Mouse (Mus musculus) CH12F3 (cell line): Measurements from ENCODE around the gene Tcaim.
"Not testable (repeated sequence)": the region's sequence is repeated elsewhere in the genome, so short reads cannot be mapped to it uniquely, and the experiment has no call there.

ENCODE experiments used
- in situ Hi-C: fragments of 300-500 bp; cut with MboI; formaldehyde crosslinking; loops from 2 replicates; pipeline ENCODE4 v1.14.3; 2020; ENCODE audit warnings: low sequenced_read_pairs

The Tcaim gene

DNA sequence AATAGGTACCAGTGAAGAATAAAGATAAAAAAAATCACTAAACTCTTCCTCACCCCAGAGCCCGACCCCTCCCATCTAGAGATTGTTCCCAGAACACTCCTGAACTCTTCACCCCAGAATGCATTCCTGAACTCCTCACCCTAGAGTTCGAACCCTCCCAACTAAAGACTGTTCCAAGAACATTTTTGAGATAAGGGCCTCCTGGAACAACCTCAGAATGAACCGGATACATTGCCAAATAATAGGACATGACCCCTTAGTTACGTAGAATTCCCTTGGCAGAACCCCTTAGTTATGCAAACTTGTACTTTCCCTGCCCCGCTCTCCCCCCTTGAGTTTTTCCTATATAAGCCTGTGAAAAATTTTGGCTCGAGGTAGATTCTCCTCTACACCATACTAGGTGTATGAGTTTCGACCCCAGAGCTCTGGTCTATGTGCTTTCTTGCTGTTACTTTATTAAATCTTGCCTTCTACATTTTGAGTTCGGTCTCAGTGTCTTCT, 42.5 kb downstream of the Tcaim start:
- in situ Hi-C loops = not testable (repeated sequence)

DNA sequence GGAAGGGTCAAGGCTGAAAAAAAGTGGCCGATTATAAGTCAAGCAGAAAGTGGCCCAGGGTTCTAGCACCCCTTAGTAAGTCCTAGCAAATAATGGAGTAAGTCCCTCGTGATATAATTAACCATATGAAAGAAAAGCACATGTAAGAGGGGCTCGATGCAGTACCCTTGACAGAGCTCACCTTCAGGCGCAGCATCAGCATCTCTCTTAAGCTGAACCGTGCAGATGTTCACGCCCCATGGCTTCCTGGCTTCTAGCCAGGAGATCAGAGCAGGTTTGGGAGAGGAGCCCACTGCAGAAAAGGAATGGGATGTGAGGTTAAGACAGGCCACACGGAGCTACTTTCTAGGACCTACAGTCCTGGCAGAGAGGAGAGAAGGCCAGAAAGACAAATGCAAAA, 49.2 kb downstream of the Tcaim start:
- in situ Hi-C loops = no loop called here

DNA sequence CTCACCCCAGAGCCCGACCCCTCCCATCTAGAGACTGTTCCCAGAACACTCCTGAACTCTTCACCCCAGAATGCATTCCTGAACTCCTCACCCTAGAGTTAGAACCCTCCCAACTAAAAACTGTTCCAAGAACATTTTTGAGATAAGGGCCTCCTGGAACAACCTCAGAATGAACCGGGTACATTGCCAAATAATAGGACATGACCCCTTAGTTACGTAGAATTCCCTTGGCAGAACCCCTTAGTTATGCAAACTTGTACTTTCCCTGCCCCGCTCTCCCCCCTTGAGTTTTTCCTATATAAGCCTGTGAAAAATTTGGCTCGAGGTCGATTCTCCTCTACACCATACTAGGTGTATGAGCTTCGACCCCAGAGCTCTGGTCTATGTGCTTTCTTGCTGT, 49.8 kb downstream of the Tcaim start:
- in situ Hi-C loops = not testable (repeated sequence)

DNA sequence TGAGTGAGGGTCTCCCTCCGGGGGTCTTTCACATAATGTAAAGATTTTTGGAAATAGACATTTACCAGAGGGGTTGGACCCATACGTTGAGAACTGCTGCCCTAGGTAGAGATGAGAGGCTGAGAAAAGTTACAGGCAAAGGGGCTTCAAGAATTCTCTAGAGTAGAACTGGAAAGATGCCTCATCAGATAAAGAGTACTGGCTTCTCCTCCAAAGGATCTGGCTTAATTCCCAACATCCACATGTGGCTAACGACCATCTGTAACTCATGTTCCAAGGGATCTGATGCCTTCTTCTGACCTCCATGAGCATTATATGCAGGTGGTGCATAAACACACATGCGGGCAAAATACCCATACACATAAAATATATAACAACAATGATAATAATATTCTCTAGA, 50.3 kb downstream of the Tcaim start:
- in situ Hi-C loops = no loop called here

DNA sequence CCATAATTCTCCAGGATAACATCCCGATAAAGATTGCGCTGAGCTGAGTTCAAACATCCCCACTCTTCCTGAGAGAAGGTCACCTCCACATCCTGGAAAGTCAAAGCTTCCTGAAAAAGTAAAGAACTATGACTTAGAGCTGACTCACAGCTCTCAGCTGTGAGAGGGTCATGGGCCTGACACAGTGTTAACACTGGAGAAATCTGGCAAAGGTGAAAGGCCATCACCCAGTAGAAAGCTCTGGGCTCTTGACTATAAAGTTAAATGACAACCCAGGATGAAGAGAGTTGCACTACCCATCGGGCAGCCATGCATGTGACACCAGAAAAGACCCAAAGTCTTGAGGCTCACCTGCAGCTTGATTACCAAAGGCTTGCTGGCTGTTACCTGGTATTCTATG, 51.4 kb downstream of the Tcaim start:
- in situ Hi-C loops = no loop called here

DNA sequence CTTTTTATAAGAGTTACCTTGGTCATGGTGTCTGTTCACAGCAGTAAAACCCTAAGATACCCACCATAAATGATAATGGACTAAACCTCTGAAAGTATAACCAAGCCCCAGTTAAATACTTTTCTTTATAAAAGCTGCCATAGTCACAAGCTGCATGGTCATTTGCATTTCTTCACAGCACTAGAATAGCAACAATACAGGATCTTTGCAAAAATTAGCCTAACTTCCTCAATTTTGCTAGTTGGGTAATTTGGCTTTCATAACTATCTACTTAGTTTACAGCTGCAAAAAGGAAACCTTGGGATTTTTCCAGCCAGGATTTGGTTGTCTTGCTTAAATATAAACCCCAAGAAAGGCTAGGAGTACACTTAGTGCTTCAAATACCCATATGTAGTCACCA, 55.4 kb downstream of the Tcaim start:
- in situ Hi-C loops = no loop called here

DNA sequence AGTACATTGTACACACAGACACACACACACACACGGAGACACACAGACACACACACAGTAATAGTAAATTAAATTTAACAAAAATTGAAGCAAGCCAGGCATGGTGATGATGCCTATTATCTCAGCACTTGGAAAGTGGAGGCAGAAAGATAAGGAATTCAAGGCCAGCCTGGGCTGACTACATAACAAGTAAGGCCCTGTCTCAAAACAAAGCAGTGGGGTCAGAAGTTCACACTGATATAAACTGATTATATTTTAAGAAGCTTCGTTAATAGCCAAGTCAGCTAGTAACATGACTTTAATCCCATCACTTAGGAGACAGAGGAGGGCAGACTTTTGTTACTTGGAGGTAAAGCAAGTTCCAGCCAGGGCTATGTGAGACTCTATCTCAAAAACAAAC, 58.4 kb downstream of the Tcaim start:
- in situ Hi-C loops = no loop called here

DNA sequence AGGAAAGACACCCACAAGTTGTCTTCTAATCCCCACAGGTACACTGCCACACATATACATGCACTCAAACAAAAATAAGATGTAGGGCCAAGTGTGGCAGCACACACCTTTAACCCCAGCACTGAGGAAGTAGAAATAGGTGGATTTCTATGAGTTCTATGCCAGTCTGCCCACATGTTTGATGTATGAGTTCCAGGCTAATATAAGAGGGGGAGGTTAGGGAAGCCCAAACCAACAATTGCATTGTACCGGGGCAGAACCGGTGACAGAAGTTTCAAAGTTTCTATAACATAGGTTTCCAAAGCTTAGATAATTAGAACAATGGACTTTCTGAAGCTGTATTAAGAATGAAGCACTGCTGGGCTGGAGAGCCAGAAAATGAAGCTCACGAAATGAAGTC, 59.5 kb downstream of the Tcaim start:
- in situ Hi-C loops = no loop called here

DNA sequence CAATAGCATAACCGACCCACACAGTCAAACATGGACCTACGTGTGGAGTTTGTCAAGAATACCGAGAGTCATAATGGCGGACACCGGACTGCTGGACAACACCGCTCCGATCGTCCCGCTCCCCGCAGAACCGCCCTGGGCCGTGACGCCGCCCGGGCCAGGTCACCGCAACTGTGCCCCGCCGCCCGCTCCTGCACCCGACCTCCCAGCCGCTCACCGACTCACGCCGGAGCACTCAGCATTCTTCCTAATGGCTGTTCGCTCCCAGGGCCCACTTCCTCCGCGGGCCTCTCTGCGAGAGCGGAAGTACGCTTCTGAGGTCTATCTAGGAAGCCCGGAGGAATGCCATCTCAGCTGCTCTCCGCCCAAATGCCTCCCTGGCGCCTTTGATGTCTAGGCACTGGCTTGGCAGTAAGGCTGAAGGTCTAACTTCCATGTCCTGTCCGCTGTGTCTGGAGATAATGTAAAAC, 60.4 kb downstream of the Tcaim start, which contains the start of gene Zfp445:
TSS of gene Zfp445 (minus strand) at position 310 of the 470 bp plus-strand sequence.
- in situ Hi-C loops = no loop called here

DNA sequence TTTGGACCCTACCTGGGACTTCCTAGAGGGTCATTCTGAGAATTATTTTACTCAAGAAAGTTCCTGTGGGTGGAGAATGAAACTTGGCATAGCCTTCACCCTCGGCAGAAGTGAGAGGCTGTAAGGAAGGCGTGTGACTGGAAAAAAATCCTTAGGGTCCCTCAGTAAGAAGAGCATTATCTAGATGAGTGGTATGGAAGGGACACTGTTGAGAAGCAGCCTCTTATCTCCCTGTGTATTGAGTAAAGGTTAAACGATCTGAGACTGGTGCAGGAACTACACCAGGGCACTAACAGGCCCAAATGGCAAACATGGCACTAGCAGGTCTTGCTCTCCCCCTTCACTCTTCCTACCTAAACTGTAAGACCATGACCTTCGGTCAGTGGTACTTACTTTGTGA, 60.9 kb downstream of the Tcaim start:
- in situ Hi-C loops = no loop called here

DNA sequence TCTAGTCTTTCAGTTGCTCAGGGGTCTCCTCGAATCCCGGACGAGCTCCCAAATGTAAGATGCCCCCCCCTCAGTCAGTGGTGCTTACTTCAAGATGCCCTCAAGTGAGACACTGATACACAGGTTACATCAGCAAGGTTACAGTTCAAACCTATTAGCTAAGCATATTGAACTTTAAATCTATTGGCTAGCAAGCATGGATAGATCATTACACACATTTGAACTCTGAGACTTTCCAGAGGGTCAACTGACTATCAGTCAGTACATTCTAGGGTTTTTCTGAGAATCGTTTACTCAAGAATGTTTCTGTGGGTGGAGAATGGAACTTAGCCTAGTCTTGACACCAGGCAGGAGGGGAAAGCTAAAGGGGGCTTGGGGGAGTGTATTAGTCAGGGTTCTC, 67.3 kb downstream of the Tcaim start:
- in situ Hi-C loops = no loop called here

DNA sequence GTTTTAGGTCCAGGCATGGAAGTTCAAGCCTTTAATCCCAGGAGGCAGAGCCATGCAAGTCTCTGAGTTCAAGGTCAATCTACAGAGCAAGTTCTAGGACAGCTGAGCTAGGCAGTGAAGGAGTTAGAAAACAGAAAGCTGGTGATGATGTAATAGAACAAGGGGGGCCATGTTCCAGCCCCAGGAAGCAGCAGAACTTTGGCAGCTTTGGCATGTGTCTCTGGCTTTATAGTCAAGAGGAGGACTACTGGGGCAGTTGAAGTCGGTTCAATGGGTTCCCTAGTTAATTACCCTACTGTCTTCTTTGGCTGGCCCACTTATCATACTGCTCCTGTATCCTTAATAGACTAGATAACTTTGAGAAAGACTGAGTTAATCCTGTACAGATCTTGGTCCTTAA, 69.3 kb downstream of the Tcaim start:
- in situ Hi-C loops = no loop called here

DNA sequence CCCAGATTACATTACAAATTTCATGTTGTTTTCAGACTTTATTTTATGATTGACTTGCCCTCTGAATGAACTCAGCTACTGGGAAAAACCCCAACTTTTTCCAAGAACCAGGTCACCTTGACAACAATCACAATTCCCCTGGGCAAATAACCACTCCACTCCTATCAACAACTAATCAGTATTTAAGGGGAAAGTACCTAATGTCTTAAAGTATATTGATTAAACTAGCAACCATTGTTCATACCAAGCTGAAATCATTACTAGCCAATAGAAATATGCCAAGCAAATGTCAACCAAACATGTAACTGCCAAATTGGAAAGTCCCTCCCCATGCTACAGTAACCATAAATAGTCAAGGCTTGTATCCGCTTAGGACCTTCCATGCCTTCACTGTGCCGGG, 69.8 kb downstream of the Tcaim start:
- in situ Hi-C loops = no loop called here

DNA sequence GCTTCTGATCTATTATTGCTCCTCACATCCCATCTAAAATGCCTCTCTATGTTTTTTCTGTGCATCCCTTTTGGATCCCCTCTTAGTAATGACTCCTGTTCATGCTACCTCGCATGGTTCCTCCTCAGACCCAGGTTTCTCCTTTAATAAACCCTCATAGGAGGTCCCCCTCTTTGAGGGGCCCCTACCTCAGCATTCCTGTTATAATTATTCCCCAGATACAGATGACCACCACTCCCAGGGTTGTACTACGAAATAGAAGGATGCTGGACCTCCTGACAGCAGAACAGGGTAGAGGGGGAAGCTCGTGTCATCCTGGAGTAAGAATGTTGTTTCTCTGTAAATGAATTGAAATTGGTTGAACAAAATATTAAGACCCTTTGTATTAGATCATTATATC, 80.0 kb downstream of the Tcaim start, which contains the start of gene Zkscan7:
TSS of gene Zkscan7 (plus strand) at position 301 of the 400 bp plus-strand sequence.
- in situ Hi-C loops = no loop called here
